8 mouse cellular contexts compared by ENCODE assay signal in the genomic region with DNA sequence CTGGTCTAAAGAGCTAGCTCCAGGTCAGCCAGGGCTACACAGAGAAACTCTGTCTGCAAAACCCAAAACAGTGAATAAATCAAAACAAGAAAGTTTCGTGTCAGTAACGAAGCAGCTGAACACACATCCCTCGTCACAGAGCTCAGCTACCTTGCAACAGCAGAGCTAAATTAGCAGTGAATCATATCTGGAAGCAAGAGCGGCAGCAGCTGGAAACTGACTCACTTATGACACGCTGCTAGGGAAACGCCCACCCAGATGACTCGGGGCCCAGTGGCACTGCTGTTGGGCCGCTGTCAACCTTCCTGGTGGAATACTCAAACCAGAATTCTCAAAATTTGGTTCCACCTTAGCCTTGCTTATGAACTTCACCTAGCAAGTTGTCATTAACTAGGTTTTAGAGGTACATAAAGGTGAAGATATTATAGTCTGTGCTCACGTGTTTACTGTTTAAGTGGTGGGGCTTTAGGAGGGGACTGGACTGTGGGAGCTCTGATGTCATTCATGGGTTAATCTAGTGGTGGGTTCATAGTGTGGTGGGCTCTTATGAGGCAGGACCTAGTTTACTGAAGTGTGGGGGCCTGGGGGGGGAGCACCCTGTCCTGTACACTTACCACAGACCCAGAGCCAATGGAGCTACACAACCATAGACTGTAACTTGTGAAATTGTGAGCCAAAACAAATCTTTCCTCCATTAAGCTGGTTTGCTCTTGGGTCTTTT. TPM values are rescaled to one million over a fixed set of nuclear protein-coding genes. Genes with fewer than 3 reads are reported as not detected.
DNase-seq lines count a peak whose midpoint lies in the region; ATAC-seq lines count a peak whose summit lies in the region.

No protein-coding gene starts in this region.

- H3K4me2 ChIP-seq in heart, embryonic 11.5 days, result no peak overlapping the region
- no peak overlapping the region for H3K4me2 ChIP-seq in lung, embryonic 16.5 days (ENCODE audit: low read depth, low read length)
- no peak overlapping the region for H3K4me2 ChIP-seq in midbrain, embryonic 11.5 days

- no peak for ATAC-seq in heart, embryonic 11.5 days (replicated peaks; ENCODE audit: insufficient number of reproducible peaks, low FRiP score, low TSS enrichment)
- 0 out of 2 replicates have a peak, but pooled peaks have one; percentile 28 for ATAC-seq in lung, embryonic 16.5 days (ENCODE audit: low read depth)
- no peak for ATAC-seq in midbrain, embryonic 11.5 days (ENCODE audit: low FRiP score)

- H3K27ac ChIP-seq in heart, embryonic 11.5 days (ENCODE audit: low read depth, low read length), result no peak overlapping the region
- no peak overlapping the region for H3K27ac ChIP-seq in lung, embryonic 16.5 days (ENCODE audit: low read length)
- H3K27ac ChIP-seq in midbrain, embryonic 11.5 days (ENCODE audit: low read depth, low read length), result no peak overlapping the region

- H3K4me1 ChIP-seq in heart, embryonic 11.5 days (ENCODE audit: control insufficient read depth, insufficient read depth, low read length), result peaks cover 3% of the 10 kb centered on the region; the same call in 1 of the 2 replicates
- peaks cover 5% of the 10 kb centered on the region; the same call in 1 of the 2 replicates for H3K4me1 ChIP-seq in lung, embryonic 16.5 days (replicated peaks; ENCODE audit: control insufficient read depth, insufficient read depth, low read length)
- H3K4me1 ChIP-seq in midbrain, embryonic 11.5 days (ENCODE audit: control insufficient read depth, insufficient read depth, low read length), result no peaks in the 10 kb centered on the region

- 55% methylated on average over 9 of the region's 9 CpGs for WGBS in heart, embryonic 11.5 days (ENCODE audit: insufficient replicate concordance)
- 38% methylated on average over 9 of the region's 9 CpGs for WGBS in lung, embryonic 16.5 days
- 86% methylated on average over 9 of the region's 9 CpGs for WGBS in midbrain, embryonic 11.5 days

- H3K9ac ChIP-seq in heart, embryonic 11.5 days (ENCODE audit: low read depth, low read length), result no peak overlapping the region
- H3K9ac ChIP-seq in lung, embryonic 16.5 days (ENCODE audit: low read length), result no peak overlapping the region
- no peak overlapping the region for H3K9ac ChIP-seq in midbrain, embryonic 11.5 days (ENCODE audit: low read length)

- no peak overlapping the region for H3K4me3 ChIP-seq in heart, embryonic 11.5 days (ENCODE audit: low read depth, low read length)
- H3K4me3 ChIP-seq in lung, embryonic 16.5 days (ENCODE audit: low read length), result no peak overlapping the region
- H3K4me3 ChIP-seq in midbrain, embryonic 11.5 days (ENCODE audit: low read depth, low read length), result no peak overlapping the region

- no peaks in the 10 kb centered on the region for H3K36me3 ChIP-seq in heart, embryonic 11.5 days (ENCODE audit: control insufficient read depth, insufficient read depth, low read length)
- no peaks in the 10 kb centered on the region for H3K36me3 ChIP-seq in lung, embryonic 16.5 days (ENCODE audit: control insufficient read depth, insufficient read depth, low read length)
- H3K36me3 ChIP-seq in midbrain, embryonic 11.5 days (ENCODE audit: control insufficient read depth, insufficient read depth, low read length), result no peaks in the 10 kb centered on the region

- no peaks in the 10 kb centered on the region for H3K27me3 ChIP-seq in heart, embryonic 11.5 days (ENCODE audit: control insufficient read depth, insufficient read depth, low read length)
- no peaks in the 10 kb centered on the region for H3K27me3 ChIP-seq in lung, embryonic 16.5 days (ENCODE audit: control insufficient read depth, insufficient read depth, low read depth, low read length)
- H3K27me3 ChIP-seq in midbrain, embryonic 11.5 days (ENCODE audit: control insufficient read depth, insufficient read depth, low read length), result no peaks in the 10 kb centered on the region

- peak; percentile 89 for DNase-seq in heart, adult 11 months
- DNase-seq in Muller cell, postnatal 12 days (ENCODE audit: inconsistent ontology term), result peak; percentile 46
- DNase-seq in heart, adult 8-10 months (ENCODE audit: low spot score), result peak; percentile 13
- no peak for DNase-seq in midbrain, embryonic 11.5 days (ENCODE audit: low spot score, missing footprints)
- DNase-seq in cerebellum, adult 8-10 months, result no peak
- DNase-seq in embryo, embryonic 10.5 days (ENCODE audit: low spot score), result no peak

- no peaks in the 10 kb centered on the region for H3K9me3 ChIP-seq in heart, embryonic 11.5 days (replicated peaks; ENCODE audit: control insufficient read depth, low read length)
- no peaks in the 10 kb centered on the region for H3K9me3 ChIP-seq in lung, embryonic 16.5 days (ENCODE audit: control insufficient read depth, low read length)
- H3K9me3 ChIP-seq in midbrain, embryonic 11.5 days (ENCODE audit: control insufficient read depth, low read length), result no peaks in the 10 kb centered on the region

RNA-seq across cellular contexts. Expression of gene Lpgat1, which starts 55.3 kb away (rescaled TPM):
- polyA plus RNA-seq in heart, embryonic 11.5 days (2014; fragmentation: Nextera tagmentation; extraction: Ambion mirVana), result 55.6 and 58.0 TPM in 2 replicates
- total RNA-seq in heart, adult 8-10 months (2022), result 100 to 1,000 TPM; 105 to 121 (median 111) TPM
- 11.3 and 12.4 TPM in 2 replicates for polyA plus RNA-seq in lung, embryonic 16.5 days (2015; fragmentation: Nextera tagmentation; extraction: Ambion mirVana)
- 35.5 and 36.4 TPM in 2 replicates for polyA plus RNA-seq in midbrain, embryonic 11.5 days (2014; fragmentation: Nextera tagmentation; extraction: Ambion mirVana)

Comparison
In these comparisons a context has a peak if more than half of its experiments do, and no peak if none do; other contexts are left out.
1. DNase-seq: peak in heart, adult 11 months (single experiment), Muller cell, postnatal 12 days (single experiment) and heart, adult 8-10 months (single experiment); none in midbrain, embryonic 11.5 days (single experiment), cerebellum, adult 8-10 months (single experiment) and embryo, embryonic 10.5 days (single experiment).